Mouse (Mus musculus): ENCODE data around the gene Ppp1r12b.

Ppp1r12b gene

DNA sequence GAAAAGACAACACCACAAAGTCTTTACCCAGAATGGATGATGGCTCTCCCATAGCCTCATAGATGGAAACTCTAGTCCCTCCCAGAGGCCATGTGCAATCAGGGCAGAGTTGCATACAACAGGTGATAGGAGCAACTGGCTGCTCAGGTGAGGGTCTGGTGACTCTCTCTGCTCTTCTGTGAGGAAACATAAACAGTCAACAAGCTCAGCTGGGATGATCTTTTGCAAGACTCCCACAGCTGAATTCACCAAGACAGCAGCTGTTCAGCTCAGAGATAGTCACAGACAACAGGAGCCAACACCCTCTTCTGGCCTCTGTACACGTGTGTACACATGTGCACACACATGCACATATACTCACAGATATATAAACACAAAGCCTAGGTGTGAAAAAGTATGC lies 17.5 kb downstream of the Ppp1r12b start:
- no peak for DNase-seq

DNA sequence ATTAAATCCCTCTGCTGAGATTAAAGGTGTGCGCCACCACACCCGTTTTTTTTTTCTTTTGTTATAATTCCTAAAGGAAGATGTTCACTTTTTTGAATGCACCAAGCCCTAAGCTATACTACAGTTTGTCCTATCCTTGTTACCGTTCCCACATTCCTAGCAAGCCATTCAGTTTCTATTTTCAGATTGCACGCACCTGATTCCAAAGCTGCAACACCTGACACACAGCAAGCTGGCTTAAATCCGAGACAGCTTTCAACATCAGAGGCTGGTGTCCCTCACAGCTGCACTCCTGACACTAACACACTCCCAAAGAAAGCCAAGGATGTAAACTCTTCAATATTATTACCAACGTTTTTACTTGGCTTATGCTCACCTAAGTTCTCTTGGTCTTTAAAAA lies 19.4 kb downstream of the Ppp1r12b start:
- no peak for DNase-seq

GRCm38 (mm10) chr1:134932431-134932830 lies 23.3 kb downstream of the Ppp1r12b start:
- peak; percentile 11 for DNase-seq

- DNase-seq: no peak
These were observed 36.7 kb downstream of the Ppp1r12b start for GRCm38 (mm10) chr1:134919010-134919409.

GRCm38 (mm10) chr1:134915421-134915820 lies 40.3 kb downstream of the Ppp1r12b start:
- DNase-seq: no peak

- no peak for DNase-seq
These were observed 42.2 kb downstream of the Ppp1r12b start for GRCm38 (mm10) chr1:134913535-134913934.

- DNase-seq: no peak
These were observed 43.9 kb downstream of the Ppp1r12b start for GRCm38 (mm10) chr1:134911892-134912291.

DNA sequence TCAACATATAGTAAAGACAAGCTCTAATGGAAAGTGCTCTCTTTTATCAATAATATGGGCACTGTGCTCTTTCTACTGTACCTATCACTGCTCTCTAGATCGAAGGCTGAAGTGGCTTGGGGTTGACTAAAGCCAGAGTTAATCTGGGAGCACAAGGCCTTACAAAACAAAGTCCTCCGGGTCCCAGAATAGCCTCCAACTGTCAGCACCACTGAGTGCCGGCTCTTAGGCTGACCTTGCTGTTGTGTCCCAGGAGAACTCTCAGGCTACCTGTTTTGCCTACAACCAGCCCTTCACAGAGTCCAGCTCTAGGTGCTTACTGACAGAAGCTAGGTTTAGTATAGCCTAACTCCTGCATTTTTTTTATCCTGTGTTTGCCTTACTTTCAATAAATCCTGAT lies 45.7 kb downstream of the Ppp1r12b start:
- no peak for DNase-seq

DNA sequence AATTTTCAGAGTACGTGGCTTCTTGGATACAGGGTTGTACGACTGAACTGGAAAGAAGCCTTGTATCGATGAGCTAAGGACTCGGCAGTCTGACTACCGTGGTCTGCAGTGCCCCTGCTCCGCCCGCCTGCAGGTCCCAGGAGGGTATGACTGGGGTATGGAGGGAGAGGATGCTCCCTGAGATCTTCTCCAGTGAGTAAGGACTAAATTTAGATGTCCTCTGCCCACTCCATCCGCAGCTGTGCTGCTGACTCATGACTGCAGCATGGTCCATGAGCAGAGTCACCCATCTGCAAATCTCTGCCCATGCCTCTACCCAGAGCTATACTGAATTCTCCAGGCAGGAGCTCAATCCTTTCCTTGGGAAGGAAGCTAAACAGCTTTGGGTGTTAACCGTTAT lies 46.3 kb downstream of the Ppp1r12b start:
- no peak for DNase-seq

- no peak for DNase-seq
These were observed 53.6 kb downstream of the Ppp1r12b start for GRCm38 (mm10) chr1:134902051-134902619.

- no peak for DNase-seq
These were observed 59.7 kb downstream of the Ppp1r12b start for GRCm38 (mm10) chr1:134896008-134896407.

DNA sequence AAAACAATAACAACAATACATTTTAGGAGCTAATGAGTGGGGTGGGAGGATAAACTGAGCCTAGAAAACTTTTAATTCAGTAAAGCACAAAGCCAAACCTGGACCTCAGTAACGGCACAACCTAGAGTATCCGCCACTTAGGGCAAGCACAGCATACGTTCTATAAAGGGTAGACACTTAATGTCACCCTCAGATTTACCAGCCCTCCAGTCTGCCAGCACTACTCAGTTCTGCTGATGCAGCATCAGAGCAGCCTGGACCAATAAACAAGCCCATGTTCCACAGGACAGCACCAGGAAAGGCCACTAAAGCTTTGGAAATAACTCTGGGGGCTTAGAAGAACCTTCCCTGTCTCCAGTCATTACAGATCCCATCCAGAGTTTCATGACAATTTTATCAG lies 60.9 kb downstream of the Ppp1r12b start:
- no peak for DNase-seq

- DNase-seq: no peak
These were observed 63.8 kb downstream of the Ppp1r12b start for GRCm38 (mm10) chr1:134891916-134892315.

DNA sequence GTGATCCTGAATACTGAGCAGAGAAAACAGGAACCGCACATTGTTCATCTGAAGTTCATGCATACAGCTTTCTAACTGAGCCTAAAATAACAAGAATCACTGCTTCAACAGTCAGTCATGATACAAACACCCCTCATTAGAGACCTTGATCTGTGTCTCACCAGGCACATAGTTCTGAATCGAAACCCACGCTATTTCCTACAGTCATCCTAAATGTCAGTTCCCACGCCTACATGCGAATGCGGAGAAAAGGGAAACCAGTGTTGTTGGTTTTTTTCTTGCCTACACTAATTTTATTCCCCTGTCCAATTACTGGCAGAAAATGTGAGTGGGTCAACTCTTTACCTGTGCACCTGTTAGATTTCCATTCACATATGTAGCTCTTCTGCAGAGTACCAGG lies 66.1 kb downstream of the Ppp1r12b start:
- DNase-seq: no peak

DNA sequence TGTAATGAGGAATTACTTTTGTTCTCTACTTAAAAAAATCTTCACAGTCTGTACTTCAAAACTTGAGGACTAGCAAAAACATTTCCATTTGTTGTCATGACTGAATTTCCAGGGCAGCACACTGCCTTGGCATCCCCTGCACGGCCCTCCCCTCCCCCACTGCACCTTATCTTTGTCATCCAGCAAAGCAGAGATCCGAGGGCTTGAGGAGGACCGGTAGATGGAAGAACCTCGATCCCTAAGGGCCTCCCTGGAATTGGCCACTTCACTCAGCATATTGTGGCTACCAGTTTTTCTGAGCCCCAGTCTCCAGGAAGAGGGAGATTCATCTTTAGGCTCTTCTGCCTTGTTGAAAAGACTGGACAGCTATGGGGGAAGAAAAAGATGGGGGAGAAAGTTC lies 79.9 kb downstream of the Ppp1r12b start:
- no peak for DNase-seq

GRCm38 (mm10) chr1:134872678-134873077 lies 83.1 kb downstream of the Ppp1r12b start:
- DNase-seq: no peak

DNA sequence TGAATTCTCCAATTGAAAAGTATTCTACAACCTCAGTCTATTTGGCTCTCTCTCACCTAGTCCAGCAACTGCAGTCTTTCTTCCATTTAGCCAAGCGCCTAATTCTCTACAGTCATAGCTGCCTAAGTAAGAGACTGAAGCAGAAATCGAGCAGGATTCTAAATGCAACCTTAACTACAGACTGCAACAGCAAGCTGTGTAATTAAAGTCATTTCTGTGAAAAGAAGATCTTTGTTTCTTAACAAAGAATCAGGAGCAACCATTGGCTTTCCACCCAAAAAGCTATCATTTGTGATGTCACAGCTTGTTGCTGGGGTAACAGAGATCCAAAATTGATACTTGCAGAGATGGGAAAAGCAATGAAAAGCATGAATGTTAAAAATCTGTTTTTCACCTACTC lies 89.3 kb downstream of the Ppp1r12b start:
- DNase-seq: no peak

DNA sequence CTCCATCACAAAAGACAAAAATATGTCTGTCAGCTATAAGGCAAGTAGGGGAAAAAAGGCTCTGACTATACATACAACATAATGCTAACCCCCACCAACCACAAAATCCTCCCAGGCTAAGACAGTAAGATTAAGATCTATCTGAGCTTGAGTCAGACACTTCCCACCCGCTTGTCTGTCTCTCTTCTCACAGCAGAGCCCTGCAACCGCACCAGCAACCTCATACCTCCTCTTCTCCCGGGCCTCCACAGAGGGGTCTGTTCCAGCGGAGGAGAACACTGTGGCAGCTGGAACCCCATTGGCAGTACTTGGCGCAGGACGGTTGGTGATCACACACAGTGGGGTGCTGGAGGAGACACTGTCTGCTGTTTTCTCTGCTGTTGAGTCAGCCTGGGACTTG lies 90.2 kb downstream of the Ppp1r12b start:
- DNase-seq: no peak

DNA sequence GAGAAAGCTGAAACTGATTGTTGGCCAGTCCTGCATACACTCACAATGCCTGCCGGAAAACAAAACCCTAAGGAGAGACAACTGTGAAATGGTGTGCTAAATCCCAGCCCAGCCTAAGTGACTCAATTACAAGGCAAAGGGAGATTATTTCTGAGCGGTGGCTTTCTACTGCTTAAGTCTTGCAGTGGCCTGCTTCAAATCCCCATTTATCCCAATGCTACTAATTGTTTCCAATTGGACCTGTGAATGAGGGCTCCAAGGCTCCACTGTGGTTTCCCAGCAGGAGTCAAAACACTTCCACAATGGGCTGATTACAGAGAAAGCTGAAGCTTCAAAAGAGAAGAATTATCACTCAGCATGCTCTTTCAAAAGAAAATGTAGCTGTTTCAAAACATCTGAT lies 95.2 kb downstream of the Ppp1r12b start:
- DNase-seq: peak; percentile 15

GRCm38 (mm10) chr1:134858344-134859053 lies 97.2 kb downstream of the Ppp1r12b start:
- DNase-seq: no peak

- peak; percentile 73 for DNase-seq
These were observed 101.3 kb downstream of the Ppp1r12b start for GRCm38 (mm10) chr1:134854325-134854982.

DNA sequence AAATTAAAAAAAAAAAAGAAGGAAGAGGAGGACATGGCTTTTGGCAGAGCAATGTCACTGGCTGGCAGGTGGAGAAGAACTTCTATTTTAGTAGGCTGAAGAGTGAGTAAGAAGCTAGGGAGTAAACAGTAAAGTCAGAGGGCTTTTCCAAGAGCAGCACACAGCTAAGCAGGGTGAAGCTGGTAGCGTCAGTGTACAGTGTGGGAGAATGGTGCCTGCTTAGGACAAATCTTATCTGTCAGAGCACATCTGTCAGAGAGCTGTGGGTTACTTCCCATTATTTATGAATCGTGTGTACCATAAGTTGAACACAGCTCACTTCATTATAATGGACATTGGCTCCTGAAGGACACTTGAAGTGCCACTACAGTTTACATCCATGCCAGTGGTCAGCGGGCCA lies 102.9 kb downstream of the Ppp1r12b start:
- no peak for DNase-seq

- no peak for DNase-seq
These were observed 104.5 kb downstream of the Ppp1r12b start for GRCm38 (mm10) chr1:134851211-134851610.

- DNase-seq: no peak
These were observed 105.4 kb downstream of the Ppp1r12b start for GRCm38 (mm10) chr1:134850361-134850760.

Data from embryo, embryonic 11 days (tissue).